Mouse (Mus musculus) hindbrain, postnatal 0 days (tissue): ENCODE data around the gene Lrp8. TPM values are rescaled to one million over a fixed set of nuclear protein-coding genes. Genes with fewer than 3 reads are reported as not detected.

Experiments
- ATAC-seq: fragments of 200-750 bp; cut with Nextera tagmentation; 2 replicates; pipeline ENCODE4 v1.8.0; 2017; ENCODE audit warnings: mild to moderate bottlenecking, moderate TSS enrichment, moderate library complexity
- DNase-seq: peaks from one replicate; pipeline ENCODE4 v3.0.0-alpha.2; 2015; ENCODE audit warnings: low spot score
- H3K27ac ChIP-seq: fragments of 300-500 bp; sonication (generic); 2 replicates; pipeline ENCODE4 v1.5.1; 2014; ENCODE audit warnings: mild to moderate bottlenecking
- H3K27me3 ChIP-seq: fragments of 300-500 bp; sonication (generic); 2 replicates; pipeline ENCODE4 v1.6.1; 2014; ENCODE audit warnings: low read length, mixed read lengths; ENCODE audit not compliant: insufficient read depth
- H3K36me3 ChIP-seq: fragments of 300-500 bp; sonication (generic); 2 replicates; pipeline ENCODE4 v1.6.1; 2014; ENCODE audit warnings: low read length, mixed read lengths; ENCODE audit not compliant: insufficient read depth
- H3K4me1 ChIP-seq: fragments of 300-500 bp; sonication (generic); 2 replicates; pipeline ENCODE4 v1.6.1; 2014; ENCODE audit warnings: antibody characterized with exemption, low read length, mixed read lengths; ENCODE audit not compliant: insufficient read depth
- H3K4me2 ChIP-seq: fragments of 300-500 bp; sonication (generic); 2 replicates; pipeline ENCODE4 v1.6.1; 2014; ENCODE audit warnings: low read depth, mild to moderate bottlenecking, low read length, moderate library complexity, mixed read lengths
- H3K4me3 ChIP-seq: fragments of 300-500 bp; sonication (generic); 2 replicates; pipeline ENCODE4 v1.5.1; 2014; ENCODE audit warnings: low read length
- H3K9ac ChIP-seq: fragments of 300-500 bp; sonication (generic); replicated peaks from 2 replicates; pipeline ENCODE4 v1.6.1; 2014; ENCODE audit warnings: mild to moderate bottlenecking, low read length, moderate library complexity, mixed read lengths
- H3K9me3 ChIP-seq: fragments of 300-500 bp; sonication (generic); 2 replicates; pipeline ENCODE4 v1.6.1; 2016; ENCODE audit warnings: low read length, mixed read lengths
- CTCF ChIP-seq: IDR thresholded peaks from 2 replicates; pipeline ENCODE4 v1.5.1; 2016; ENCODE audit warnings: antibody characterized with exemption, control low read depth, low read depth
- WGBS: fragments of 180-500 bp; shearing (Covaris S2); extraction: QIAGEN DNeasy Blood & Tissue Kit; methylation state at CpG from one replicate; pipeline ENCODE4 v1.1.7; 2014; 5-methylcytosine and 5-hydroxymethylcytosine counted together
- polyA plus RNA-seq: library from polyadenylated mRNA; unstranded; fragments of >200 nt; fragmentation: Nextera tagmentation; extraction: Ambion mirVana; gene quantifications from 2 replicates; pipeline ENCODE4 v1.2.1, GENCODE M21; 2015
- total RNA-seq: library from RNA; depleted of rRNA; stranded (reverse); fragments of >200 nt; gene quantifications from 2 replicates; pipeline ENCODE4 v1.2.3, GENCODE M21; 2014

Lrp8 gene
- total and polyA plus RNA-seq, 2 experiments from 2014 or later, result 33.9 to 62.2 TPM

GRCm38 (mm10) chr4:107904252-107904651 is 102.2 kb downstream of the Lrp8 start:
- no peak for DNase-seq
- 94% methylated on average over 10 of the region's 10 CpGs for WGBS
- Histone ChIP-seq H3K9me3 (no peaks in the 10 kb centered on the region), H3K4me1 (no peaks in the 10 kb centered on the region), H3K9ac (no peak overlapping the region), H3K27ac (no peak overlapping the region), H3K27me3 (no peaks in the 10 kb centered on the region), H3K36me3 (no peaks in the 10 kb centered on the region; the same call in 1 of the 2 replicates), H3K4me2 (no peak overlapping the region), H3K4me3 (no peak overlapping the region)
- ATAC-seq, result no peak
- TF ChIP-seq CTCF, result no peak

DNA sequence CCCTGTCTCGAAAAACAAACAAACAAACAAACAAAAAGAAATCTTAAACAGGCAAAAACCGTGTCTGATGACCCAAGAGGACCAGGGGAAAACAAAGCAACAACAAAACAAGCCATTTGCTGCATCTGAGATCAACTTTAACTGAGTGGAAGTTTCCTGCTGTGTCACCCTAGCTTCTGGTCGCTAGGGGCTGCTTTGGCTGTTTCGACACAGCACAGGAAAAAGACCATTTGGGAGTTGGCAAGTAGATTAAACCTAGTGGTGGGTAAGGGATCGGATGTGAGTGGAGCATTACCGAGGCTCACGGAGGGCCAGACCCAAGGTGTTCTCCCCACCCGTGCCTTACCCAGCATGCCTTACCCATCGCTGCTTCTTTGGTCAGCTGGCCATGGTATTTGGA is 104.5 kb downstream of the Lrp8 start:
- ATAC-seq, result no peak
- Histone ChIP-seq H3K4me1 (no peaks in the 10 kb centered on the region), H3K9me3 (no peaks in the 10 kb centered on the region), H3K27ac (no peak overlapping the region), H3K36me3 (no peaks in the 10 kb centered on the region), H3K27me3 (no peaks in the 10 kb centered on the region), H3K9ac (no peak overlapping the region), H3K4me2 (no peak overlapping the region), H3K4me3 (no peak overlapping the region)
- WGBS, result 89% methylated on average over 9 of the region's 9 CpGs
- TF ChIP-seq CTCF, result no peak
- no peak for DNase-seq

DNA sequence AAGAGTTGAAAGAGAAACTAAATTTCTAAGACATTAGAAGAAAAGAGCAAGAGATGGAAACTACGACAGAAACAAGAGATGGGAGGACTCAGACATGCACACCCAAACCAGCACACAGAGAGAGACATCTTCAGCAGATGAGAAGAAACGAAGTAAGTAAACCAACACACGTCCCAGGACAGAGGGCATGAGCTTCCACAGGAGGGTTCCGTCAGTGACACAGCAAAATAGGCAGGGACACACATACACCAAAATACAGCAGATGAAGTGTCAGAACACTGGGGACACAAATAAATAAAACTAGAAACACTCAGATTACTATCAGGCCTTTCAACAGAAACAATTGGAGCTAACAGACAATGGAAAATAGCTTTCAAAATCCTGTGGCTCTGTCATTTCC is 108.0 kb downstream of the Lrp8 start:
- TF ChIP-seq CTCF, result no peak
- Histone ChIP-seq H3K4me2 (no peak overlapping the region), H3K9me3 (no peaks in the 10 kb centered on the region), H3K4me1 (no peaks in the 10 kb centered on the region), H3K36me3 (no peaks in the 10 kb centered on the region; the same call in 1 of the 2 replicates), H3K9ac (no peak overlapping the region), H3K4me3 (no peak overlapping the region), H3K27ac (no peak overlapping the region), H3K27me3 (no peaks in the 10 kb centered on the region)
- WGBS, result 91% methylated on average over 4 of the region's 4 CpGs
- DNase-seq (no peak), ATAC-seq (no peak)

DNA sequence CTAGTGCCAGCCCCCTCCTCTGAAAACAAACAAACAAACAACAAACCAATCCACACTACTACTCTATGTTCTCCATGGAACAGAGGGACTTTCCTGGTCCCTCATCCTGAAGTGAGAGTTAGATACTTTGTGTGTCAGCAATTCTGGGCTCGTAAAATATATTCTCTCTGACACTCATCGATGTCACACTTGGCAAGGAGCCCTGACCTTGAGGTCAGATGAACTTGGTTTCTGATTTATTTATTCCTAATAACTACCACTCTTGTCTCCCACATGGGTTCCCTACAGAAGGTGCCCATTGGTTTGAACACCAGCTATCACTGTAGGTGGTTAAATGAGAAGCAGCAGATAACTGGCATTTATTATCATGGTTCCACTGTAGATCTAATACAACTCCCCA is 118.3 kb downstream of the Lrp8 start:
- Histone ChIP-seq H3K4me2 (no peak overlapping the region), H3K27ac (no peak overlapping the region), H3K36me3 (no peaks in the 10 kb centered on the region), H3K27me3 (no peaks in the 10 kb centered on the region), H3K9ac (no peak overlapping the region), H3K4me3 (no peak overlapping the region), H3K9me3 (no peaks in the 10 kb centered on the region), H3K4me1 (peaks cover 5% of the 10 kb centered on the region; the same call in 1 of the 2 replicates)
- no peak for ATAC-seq
- TF ChIP-seq CTCF, result no peak
- DNase-seq, result no peak
- 86% methylated on average over 2 of the region's 2 CpGs for WGBS

GRCm38 (mm10) chr4:107921152-107921695 is 119.2 kb downstream of the Lrp8 start:
- no peaks in the 10 kb centered on the region for H3K9me3 ChIP-seq
- no peaks in the 10 kb centered on the region for H3K27me3 ChIP-seq
- no peak for TF ChIP-seq CTCF
- no peak overlapping the region for H3K27ac ChIP-seq
- ATAC-seq (no peak), DNase-seq (peak; percentile 13)
- WGBS, result 77% methylated on average over 8 of the region's 8 CpGs
- H3K36me3 ChIP-seq, result no peaks in the 10 kb centered on the region
- no peak overlapping the region for H3K4me2 ChIP-seq
- peaks cover 5% of the 10 kb centered on the region; the same call in 1 of the 2 replicates for H3K4me1 ChIP-seq
- no peak overlapping the region for H3K4me3 ChIP-seq
- no peak overlapping the region for H3K9ac ChIP-seq

DNA sequence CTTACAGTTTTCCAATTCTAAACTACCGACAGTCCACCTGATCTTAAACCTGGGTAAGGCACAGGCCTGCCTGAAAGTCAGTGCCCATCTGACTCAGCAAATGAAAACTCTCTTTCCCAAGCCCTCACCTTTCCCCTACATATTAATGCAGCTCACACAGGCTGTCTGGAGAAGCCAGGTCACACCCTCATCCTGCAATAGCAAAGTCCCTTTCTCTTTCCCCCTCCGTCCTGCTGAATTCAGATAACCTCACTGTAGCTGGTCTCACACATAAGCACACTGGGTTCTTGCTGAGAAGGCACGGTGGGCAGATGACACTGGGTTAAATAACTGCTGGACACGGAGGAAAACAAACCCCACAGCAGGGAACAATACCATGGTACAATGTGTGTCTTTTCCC is 119.9 kb downstream of the Lrp8 start:
- 37% methylated on average over 4 of the region's 4 CpGs for WGBS
- no peak for ATAC-seq
- Histone ChIP-seq H3K9me3 (no peaks in the 10 kb centered on the region), H3K27me3 (no peaks in the 10 kb centered on the region), H3K4me1 (peaks cover 5% of the 10 kb centered on the region; the same call in 1 of the 2 replicates), H3K4me2 (peak overlapping the region; percentile 86), H3K36me3 (no peaks in the 10 kb centered on the region), H3K4me3 (no peak overlapping the region), H3K27ac (peak overlapping the region; percentile 48; the same call in 1 of the 2 replicates), H3K9ac (0 out of 2 replicates have a peak overlapping the region, but pooled peaks have one; percentile 9)
- DNase-seq, result no peak
- no peak for TF ChIP-seq CTCF

DNA sequence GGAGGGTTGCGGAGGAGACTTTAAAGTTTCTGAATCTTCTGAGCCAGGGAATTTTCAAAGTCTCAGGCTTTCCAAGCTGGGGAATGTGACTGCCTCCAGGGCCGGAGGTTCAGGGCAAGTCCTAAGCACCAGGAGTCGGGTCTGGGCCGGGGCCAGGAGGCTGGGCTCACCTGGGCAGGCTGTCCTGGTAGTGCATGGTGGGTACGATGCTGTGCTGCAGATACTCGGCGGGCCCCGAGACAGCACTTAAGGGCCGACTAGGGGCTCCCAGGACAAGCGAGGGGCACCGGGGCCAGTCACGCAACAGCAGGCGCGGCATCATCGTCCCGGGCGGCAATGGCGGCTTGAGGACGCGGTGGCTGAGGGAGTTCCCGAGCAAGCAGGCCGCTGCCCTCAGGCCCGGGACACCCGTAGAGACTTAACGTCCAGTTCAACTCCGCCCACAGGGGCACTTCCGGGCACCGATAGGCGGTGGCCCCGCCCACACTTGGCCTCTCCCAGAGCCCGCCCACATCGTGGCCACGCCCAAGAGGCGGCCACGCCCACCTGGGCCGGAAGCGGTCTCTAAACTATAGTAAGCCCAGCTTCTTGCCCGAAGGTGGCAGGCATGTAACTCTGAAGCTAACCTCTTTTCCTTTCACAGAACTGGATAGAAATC is 121.2 kb downstream of the Lrp8 start, which contains the start of gene Cpt2:
Gene Cpt2, minus strand, starts transcription at position 466 of the 658 bp plus-strand sequence.
- WGBS, result 1% methylated on average over 38 of the region's 38 CpGs
- peak; percentile 19; the same call in 1 of the 2 replicates for TF ChIP-seq CTCF
- Histone ChIP-seq H3K27ac (peak within 1 kb of the TSS; percentile 60; the same call in 1 of the 2 replicates), H3K36me3 (no peaks in the 10 kb centered on the region), H3K4me3 (peak within 1 kb of the TSS; percentile 60), H3K4me2 (peak within 1 kb of the TSS; percentile 86), H3K4me1 (peaks cover 5% of the 10 kb centered on the region; the same call in 1 of the 2 replicates), H3K9ac (peak within 1 kb of the TSS; percentile 61), H3K27me3 (no peaks in the 10 kb centered on the region), H3K9me3 (no peaks in the 10 kb centered on the region)
- DNase-seq (peak; percentile 95), ATAC-seq (peak; percentile 96)
